Mouse (Mus musculus) liver, postnatal 0 days (tissue): ENCODE results near the gene Gpr68.

ENCODE experiments used
- CTCF ChIP-seq: sonication (generic); IDR thresholded peaks from 2 replicates; pipeline ENCODE4 v1.5.1; 2016; ENCODE audit warnings: antibody characterized with exemption, low read depth
- EP300 ChIP-seq: IDR thresholded peaks from 2 replicates; pipeline ENCODE4 v1.6.1; 2016; ENCODE audit warnings: antibody characterized with exemption, low read depth, mild to moderate bottlenecking

DNA sequence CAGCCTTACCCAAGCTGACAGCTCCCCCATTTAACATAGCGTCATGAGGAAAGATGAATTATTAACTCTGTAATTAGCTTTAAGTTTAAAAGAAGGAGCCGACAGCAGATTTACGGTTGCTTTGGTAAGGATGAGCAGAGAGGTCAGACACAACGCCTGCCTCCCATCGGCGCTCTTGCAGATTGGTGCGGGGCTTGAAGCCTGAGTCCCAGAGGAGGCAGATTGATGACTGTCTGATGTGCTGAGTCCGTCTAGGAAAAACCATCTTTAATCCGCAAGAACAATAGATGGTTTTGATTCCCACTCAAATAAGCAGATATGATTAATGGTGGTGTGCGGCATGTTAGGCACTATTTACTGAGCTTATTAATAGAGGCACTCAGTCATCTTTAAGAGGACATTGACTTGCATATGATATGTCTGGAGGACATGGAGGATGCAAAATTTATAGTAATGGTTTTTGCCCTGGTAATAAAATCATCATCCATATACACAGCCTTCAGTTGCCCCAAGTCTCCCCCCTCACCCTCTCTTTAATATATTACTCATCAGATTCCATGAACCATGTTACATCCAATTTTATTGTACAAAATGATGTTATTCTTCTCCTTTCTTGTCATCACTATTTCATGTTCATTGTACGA is 60.4 kb downstream of the Gpr68 start:
- TF ChIP-seq CTCF (no peak), EP300 (no peak)
